18 mouse cellular contexts compared by ENCODE assay signal in the genomic region with DNA sequence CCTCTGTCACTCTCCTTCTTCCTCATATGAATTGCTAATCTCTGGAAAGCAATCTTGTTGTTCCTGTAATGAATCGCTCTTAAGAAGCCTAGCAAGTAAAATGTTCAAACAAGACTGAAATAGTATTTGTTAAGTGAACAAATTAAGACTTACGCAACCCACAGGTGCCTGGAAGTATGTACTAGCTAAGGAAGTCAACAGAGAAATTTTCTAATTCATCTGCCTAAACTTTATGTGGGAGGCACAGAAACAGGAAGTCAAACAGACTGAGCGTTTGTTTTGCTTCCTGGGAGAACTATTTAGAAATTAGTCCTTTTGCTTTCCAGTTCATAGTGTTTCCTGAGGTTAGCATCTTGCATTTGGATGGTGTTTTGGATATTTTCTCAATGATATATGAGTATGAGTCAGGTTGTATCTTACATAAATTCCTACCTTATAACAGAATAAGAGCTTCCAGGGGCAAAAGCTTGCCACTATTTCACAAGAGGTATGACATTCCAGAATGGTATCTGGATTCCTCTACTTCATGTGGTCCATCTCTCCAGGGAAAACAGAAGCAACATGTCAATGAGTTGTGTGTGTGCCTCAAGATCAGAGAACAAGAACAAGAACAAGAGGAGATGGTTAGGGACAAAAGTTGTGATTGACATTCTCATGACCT.
DNase-seq lines count a peak whose midpoint lies in the region; ATAC-seq and TF ChIP-seq lines count a peak whose summit lies in the region.
"Had no signal": no experiment of that assay in that cellular context is flagged by ENCODE, and none has a peak within 500 bp of the region (broad histone marks: within the 10 kb centered on the region; RNA-seq: fewer than 3 reads in every experiment).

No protein-coding gene starts in this region.

- DNase-seq in liver, adult 2 months (ENCODE audit: extremely low read depth, low read depth, low spot score), result peak; percentile 4
- no peak for DNase-seq in liver
- no peak for DNase-seq in urinary bladder, adult 18-20 months (ENCODE audit: low spot score in 2 of 2)
- no peak for DNase-seq in testis, postnatal 14 days (ENCODE audit: low spot score)
- DNase-seq: cerebellum, postnatal 14 days; kidney, postnatal 4 days; thymus, postnatal 4 days had no signal

- no peaks in the 10 kb centered on the region for H3K36me3 ChIP-seq in liver, adult 2 months (ENCODE audit: control insufficient read depth, insufficient read depth, low read length)
- no peaks in the 10 kb centered on the region for H3K36me3 ChIP-seq in myocyte (ENCODE audit: control insufficient read depth, insufficient read depth)
- H3K36me3 ChIP-seq in intestine, embryonic 16.5 days (ENCODE audit: control insufficient read depth, insufficient read depth, low read length), result no peaks in the 10 kb centered on the region
- H3K36me3 ChIP-seq: heart, embryonic 15.5 days; hindbrain, embryonic 10.5 days; liver, embryonic 12.5 days; lung, embryonic 15.5 days; midbrain, embryonic 10.5 days had no signal

- no peak for TF ChIP-seq CTCF in liver, adult 2 months (IDR thresholded peaks at IDR 0.05; ENCODE audit: low read depth, low read length)
- TF ChIP-seq CTCF in bone marrow macrophage, adult 2 months (IDR thresholded peaks at IDR 0.05; ENCODE audit: low read depth, low read length), result no peak

- no peak for TF ChIP-seq POLR2A in liver, adult 2 months (IDR thresholded peaks at IDR 0.05; ENCODE audit: extremely low read depth, insufficient read depth, low read length)
- TF ChIP-seq POLR2A in bone marrow macrophage, adult 2 months (IDR thresholded peaks at IDR 0.05; ENCODE audit: borderline replicate concordance, low read depth, low read length), result no peak
- TF ChIP-seq POLR2A in myocyte (IDR thresholded peaks at IDR 0.05; ENCODE audit: insufficient read length, low read depth), result no peak

- no peaks in the 10 kb centered on the region for H3K79me2 ChIP-seq in liver, adult 2 months (ENCODE audit: control insufficient read depth, insufficient read depth, low read length)
- no peaks in the 10 kb centered on the region for H3K79me2 ChIP-seq in myocyte (ENCODE audit: control insufficient read depth, insufficient read depth)

- WGBS in liver, adult 2 months, result 50% methylated on average over 3 of the region's 3 CpGs
- 73% methylated on average over 3 of the region's 3 CpGs for WGBS in intestine, embryonic 16.5 days

- H3K9ac ChIP-seq in liver, adult 2 months (ENCODE audit: low read depth, low read length), result no peak overlapping the region
- no peak overlapping the region for H3K9ac ChIP-seq in intestine, embryonic 16.5 days (ENCODE audit: low read depth, low read length)
- H3K9ac ChIP-seq: forebrain, embryonic 13.5 days; heart, embryonic 15.5 days; liver, embryonic 12.5 days; lung, embryonic 15.5 days had no signal

- H3K4me1 ChIP-seq in liver, adult 2 months (ENCODE audit: control insufficient read depth, insufficient read depth, low read length), result no peaks in the 10 kb centered on the region
- peaks cover 7% of the 10 kb centered on the region for H3K4me1 ChIP-seq in bone marrow macrophage, adult 2 months (ENCODE audit: control insufficient read depth, insufficient read depth, low read length)
- no peaks in the 10 kb centered on the region for H3K4me1 ChIP-seq in intestine, embryonic 16.5 days (ENCODE audit: control insufficient read depth, insufficient read depth, low read length)
- H3K4me1 ChIP-seq: forebrain, embryonic 13.5 days; heart, embryonic 15.5 days; hindbrain, embryonic 10.5 days; liver, embryonic 12.5 days; lung, embryonic 15.5 days; midbrain, embryonic 10.5 days had no signal

- peak; percentile 89 for ATAC-seq in CD4-positive, CD25-positive, alpha-beta regulatory T cell, adult 4 months
- no peak for ATAC-seq in intestine, embryonic 16.5 days
- ATAC-seq: forebrain, embryonic 13.5 days; liver, embryonic 12.5 days; Patski had no signal

- H3K9me3 ChIP-seq in intestine, embryonic 16.5 days (ENCODE audit: control insufficient read depth, low read length), result no peaks in the 10 kb centered on the region
- H3K9me3 ChIP-seq: forebrain, embryonic 13.5 days; heart, embryonic 15.5 days; hindbrain, embryonic 10.5 days; liver, embryonic 12.5 days; lung, embryonic 15.5 days; midbrain, embryonic 10.5 days had no signal

- H3K27ac ChIP-seq in liver, adult 2 months (replicated peaks; ENCODE audit: insufficient read depth, low read depth, low read length), result no peak overlapping the region
- H3K27ac ChIP-seq in bone marrow macrophage, adult 2 months (ENCODE audit: insufficient read depth, low read depth, low read length), result peak overlapping the region; percentile 61
- H3K27ac ChIP-seq in intestine, embryonic 16.5 days (ENCODE audit: low read length), result no peak overlapping the region
- H3K27ac ChIP-seq: forebrain, embryonic 13.5 days; heart, embryonic 15.5 days; hindbrain, embryonic 10.5 days; liver, embryonic 12.5 days; lung, embryonic 15.5 days; midbrain, embryonic 10.5 days had no signal

- H3ac ChIP-seq in myocyte (ENCODE audit: control insufficient read depth, insufficient read length), result no peak overlapping the region

- peak overlapping the region; percentile 24 for H3K4me2 ChIP-seq in myocyte (ENCODE audit: low read depth)
- H3K4me2 ChIP-seq in intestine, embryonic 16.5 days (ENCODE audit: low read depth, low read length), result no peak overlapping the region
- H3K4me2 ChIP-seq: forebrain, embryonic 13.5 days; heart, embryonic 15.5 days; liver, embryonic 12.5 days; lung, embryonic 15.5 days had no signal

- no peaks in the 10 kb centered on the region for H3K27me3 ChIP-seq in liver, adult 2 months (ENCODE audit: control insufficient read depth, insufficient read depth, low read length)
- no peaks in the 10 kb centered on the region for H3K27me3 ChIP-seq in myocyte (ENCODE audit: control insufficient read depth, insufficient read depth, insufficient read length)
- no peaks in the 10 kb centered on the region for H3K27me3 ChIP-seq in intestine, embryonic 16.5 days (replicated peaks; ENCODE audit: control insufficient read depth, insufficient read depth, low read length)
- H3K27me3 ChIP-seq: forebrain, embryonic 13.5 days; heart, embryonic 15.5 days; liver, embryonic 12.5 days; lung, embryonic 15.5 days had no signal

- no peak overlapping the region for H3K4me3 ChIP-seq in liver, adult 2 months (ENCODE audit: insufficient read depth, low read depth, low read length)
- no peak overlapping the region for H3K4me3 ChIP-seq in bone marrow macrophage, adult 2 months (ENCODE audit: insufficient read depth, low read length)
- no peak overlapping the region for H3K4me3 ChIP-seq in myocyte
- H3K4me3 ChIP-seq in intestine, embryonic 16.5 days (ENCODE audit: low read length), result no peak overlapping the region
- H3K4me3 ChIP-seq: forebrain, embryonic 13.5 days; heart, embryonic 15.5 days; hindbrain, embryonic 10.5 days; liver, embryonic 12.5 days; lung, embryonic 15.5 days; midbrain, embryonic 10.5 days had no signal

TF ChIP-seq in myocyte, 11 proteins besides CTCF, POLR2A, EP300 and RAD21:
- TF ChIP-seq SRF (IDR thresholded peaks at IDR 0.05; ENCODE audit: control insufficient read depth, insufficient read length, low read depth), result no peak
- TF ChIP-seq CEBPB (IDR thresholded peaks at IDR 0.05; ENCODE audit: insufficient read depth, poor library complexity, severe bottlenecking), result peak; percentile 56; the same call in 1 of the 2 replicates
TF ChIP-seq in myocyte: peak in this region for 1.
